24 mouse cellular contexts compared by ENCODE assay signal in genomic region chr9:89758569-89758968, GRCm38 (mm10). TPM values are rescaled to one million over a fixed set of nuclear protein-coding genes. Genes with fewer than 3 reads are reported as not detected.
"Had no signal": no experiment of that assay in that cellular context is flagged by ENCODE, and none has a peak within 500 bp of the region (broad histone marks: within the 10 kb centered on the region; RNA-seq: fewer than 3 reads in every experiment).

No protein-coding gene starts in this region.

- H3K9ac ChIP-seq: limb, embryonic 13.5 days; liver, embryonic 12.5 days; liver, embryonic 15.5 days; neural tube, embryonic 13.5 days; stomach, embryonic 15.5 days had no signal

- ATAC-seq: intestine, postnatal 0 days; liver, embryonic 12.5 days had no signal

- H3K4me1 ChIP-seq: limb, embryonic 10.5 days; limb, embryonic 13.5 days; liver, embryonic 12.5 days; liver, embryonic 15.5 days; neural tube, embryonic 13.5 days; stomach, embryonic 15.5 days had no signal

- H3K4me3 ChIP-seq: limb, embryonic 10.5 days; limb, embryonic 13.5 days; liver, embryonic 12.5 days; liver, embryonic 15.5 days; neural tube, embryonic 13.5 days; stomach, embryonic 15.5 days had no signal

- H3K27me3 ChIP-seq: limb, embryonic 13.5 days; liver, embryonic 12.5 days; liver, embryonic 15.5 days; neural tube, embryonic 13.5 days; stomach, embryonic 15.5 days had no signal

- H3K4me2 ChIP-seq: limb, embryonic 13.5 days; liver, embryonic 12.5 days; liver, embryonic 15.5 days; midbrain, embryonic 11.5 days; neural tube, embryonic 13.5 days; stomach, embryonic 15.5 days had no signal

- H3K9me3 ChIP-seq: limb, embryonic 10.5 days; limb, embryonic 13.5 days; liver, embryonic 12.5 days; liver, embryonic 15.5 days; neural tube, embryonic 13.5 days; stomach, embryonic 15.5 days had no signal

- DNase-seq: kidney, adult 2 months; kidney, postnatal 10 days; kidney, postnatal 36 days; layer of hippocampus, postnatal 36 days; liver; lung, adult 2 months; lung, postnatal 14 days; midbrain, embryonic 14.5 days; retina, postnatal 1 day; right cerebral cortex, postnatal 25 days; spleen, adult 18-20 months; thymus, postnatal 4 days had no signal

- H3K27ac ChIP-seq: limb, embryonic 10.5 days; limb, embryonic 13.5 days; liver, embryonic 12.5 days; liver, embryonic 15.5 days; macrophage; neural tube, embryonic 13.5 days; stomach, embryonic 15.5 days had no signal

- H3K36me3 ChIP-seq: limb, embryonic 10.5 days; limb, embryonic 13.5 days; liver, embryonic 12.5 days; liver, embryonic 15.5 days; neural tube, embryonic 13.5 days; stomach, embryonic 15.5 days had no signal

RNA-seq across cellular contexts. Expression of gene Ankrd34c, which starts 20.3 kb away (rescaled TPM):
- total RNA-seq: megakaryocyte-erythroid progenitor cell, adult 5-6 weeks had no signal
- polyA plus RNA-seq: intestine, postnatal 0 days; kidney, adult 2 months; kidney, embryonic 14.5 days; limb, embryonic 10.5 days; limb, embryonic 13.5 days; liver, embryonic 12.5 days; liver, embryonic 15.5 days; lung, adult 2 months; lung, embryonic 16.5 days; macrophage; stomach, embryonic 15.5 days had no signal
